Mouse (Mus musculus) colon, adult 2 months (tissue): Measurements from ENCODE around the gene Krtap14. TPM values are rescaled to one million over a fixed set of nuclear protein-coding genes. Genes with fewer than 3 reads are reported as not detected.

Experiments used
- polyA plus RNA-seq: library from polyadenylated mRNA; depleted of rRNA; stranded (reverse); fragments of >200 nt; gene quantifications from 2 replicates; pipeline ENCODE4 v1.2.3, GENCODE M21; 2012; rRNA removed

Krtap14 gene
- polyA plus RNA-seq, result not detected in 2 replicates

GRCm38 (mm10) chr16:88826095-88826652 is at the start of gene Krtap14:
Gene Krtap14 (minus strand): TSS chr16:88826145.

GRCm38 (mm10) chr16:88874169-88874568 is 48.2 kb upstream of the Krtap14 start, which contains the start of gene Krtap19-2:
Gene Krtap19-2 (minus strand): TSS chr16:88874269.

GRCm38 (mm10) chr16:88869311-88869710 is 43.4 kb upstream of the Krtap14 start, which contains the start of gene Krtap19-1:
Gene Krtap19-1 (minus strand): TSS chr16:88869411.

GRCm38 (mm10) chr16:88820066-88820465 is 5.9 kb downstream of the Krtap14 start, which contains the start of gene Krtap15:
Gene Krtap15 (plus strand): TSS chr16:88820215.

GRCm38 (mm10) chr16:88811827-88812226 is 14.1 kb downstream of the Krtap14 start, which contains the start of gene Gm20741:
Gene Gm20741 (minus strand): TSS chr16:88812220.

GRCm38 (mm10) chr16:88777596-88777995 is 48.3 kb downstream of the Krtap14 start, which contains the start of gene Gm5965:
Gene Gm5965 (plus strand): TSS chr16:88777896.

GRCm38 (mm10) chr16:88774106-88774505 is 51.8 kb downstream of the Krtap14 start, which contains the start of gene 2310057N15Rik:
Gene 2310057N15Rik (minus strand): TSS chr16:88774206.

Other genes with a start within 250 kb of the Krtap14 start
- gene Krtap24-1, start 213.9 kb downstream of the Krtap14 start, polyA plus RNA-seq, result not detected in 2 replicates
- 28.8 and 37.2 TPM in 2 replicates for gene 2310079G19Rik, start 198.5 kb downstream of the Krtap14 start, polyA plus RNA-seq
- gene Krtap26-1, start 178.3 kb downstream of the Krtap14 start, polyA plus RNA-seq, result 0.12 TPM in 1 of 2 replicates, not detected in the other
- gene Krtap27-1, start 154.5 kb downstream of the Krtap14 start, polyA plus RNA-seq, result not detected in 2 replicates
- not detected in 2 replicates for gene 2310061N02Rik, start 118.2 kb downstream of the Krtap14 start, polyA plus RNA-seq
- not detected in 2 replicates for gene Krtap13-1, start 97.3 kb downstream of the Krtap14 start, polyA plus RNA-seq
- gene Krtap13, start 74.5 kb downstream of the Krtap14 start, polyA plus RNA-seq, result 1.9 and 2.4 TPM in 2 replicates
- gene 2310034C09Rik, start 67.3 kb downstream of the Krtap14 start, polyA plus RNA-seq, result 0.29 and 1.1 TPM in 2 replicates
- not detected in 2 replicates for gene 2310057N15Rik, start 51.9 kb downstream of the Krtap14 start, polyA plus RNA-seq
- gene Gm5965, start 48.2 kb downstream of the Krtap14 start, polyA plus RNA-seq, result not detected in 2 replicates
- gene Gm20741, start 13.9 kb downstream of the Krtap14 start, polyA plus RNA-seq, result not detected in 2 replicates
- gene Krtap15, start 5.9 kb downstream of the Krtap14 start, polyA plus RNA-seq, result not detected in 2 replicates
- gene Krtap19-1, start 43.3 kb upstream of the Krtap14 start, polyA plus RNA-seq, result not detected in 2 replicates
- gene Krtap19-2, start 48.1 kb upstream of the Krtap14 start, polyA plus RNA-seq, result not detected in 2 replicates
- not detected in 2 replicates for gene Krtap19-3, start 51.9 kb upstream of the Krtap14 start, polyA plus RNA-seq
- gene Krtap19-4, start 58.9 kb upstream of the Krtap14 start, polyA plus RNA-seq, result not detected in 2 replicates
- gene Krtap19-5, start 70.3 kb upstream of the Krtap14 start, polyA plus RNA-seq, result not detected in 2 replicates
- not detected in 2 replicates for gene Krtap19-9b, start 106.1 kb upstream of the Krtap14 start, polyA plus RNA-seq
- gene Krtap16-3, start 136.7 kb upstream of the Krtap14 start, polyA plus RNA-seq, result not detected in 2 replicates
- gene Krtap22-2, start 184.6 kb upstream of the Krtap14 start, polyA plus RNA-seq, result not detected in 2 replicates
- not detected in 2 replicates for gene Gm10229, start 189.1 kb upstream of the Krtap14 start, polyA plus RNA-seq
- not detected in 2 replicates for gene Krtap6-1, start 205.6 kb upstream of the Krtap14 start, polyA plus RNA-seq
- gene Gm10228, start 215.3 kb upstream of the Krtap14 start, polyA plus RNA-seq, result not detected in 2 replicates
- not detected in 2 replicates for gene Krtap6-5, start 221.7 kb upstream of the Krtap14 start, polyA plus RNA-seq
- not detected in 2 replicates for gene 1110025L11Rik, start 237.9 kb upstream of the Krtap14 start, polyA plus RNA-seq